Mouse (Mus musculus) layer of hippocampus, postnatal 10 days (tissue): ENCODE results near the gene Gm14124. TPM values are rescaled to one million over a fixed set of nuclear protein-coding genes. Genes with fewer than 3 reads are reported as not detected.
"Not testable (repeated sequence)": the region's sequence is repeated elsewhere in the genome, so short reads cannot be mapped to it uniquely, and the experiment has no call there.

Source experiments
- DNase-seq, 2 experiments: peaks; one replicate each; pipeline ENCODE4 v3.0.0; 2021; ENCODE audit warnings: low spot score in 2 of 2
- long read RNA-seq: library from polyadenylated mRNA; stranded (forward); transcript quantifications from one replicate; pipeline ENCODE4 v2.0.0, GENCODE M21; 2023
- total RNA-seq, 2 experiments: library from RNA; stranded (reverse); gene quantifications; 2 replicates each; pipeline ENCODE4 v1.2.3; 2021

Gene Gm14124
- total RNA-seq: under 1 TPM; 0.16 to 0.29 TPM
- long read RNA-seq: 0 reads

DNA sequence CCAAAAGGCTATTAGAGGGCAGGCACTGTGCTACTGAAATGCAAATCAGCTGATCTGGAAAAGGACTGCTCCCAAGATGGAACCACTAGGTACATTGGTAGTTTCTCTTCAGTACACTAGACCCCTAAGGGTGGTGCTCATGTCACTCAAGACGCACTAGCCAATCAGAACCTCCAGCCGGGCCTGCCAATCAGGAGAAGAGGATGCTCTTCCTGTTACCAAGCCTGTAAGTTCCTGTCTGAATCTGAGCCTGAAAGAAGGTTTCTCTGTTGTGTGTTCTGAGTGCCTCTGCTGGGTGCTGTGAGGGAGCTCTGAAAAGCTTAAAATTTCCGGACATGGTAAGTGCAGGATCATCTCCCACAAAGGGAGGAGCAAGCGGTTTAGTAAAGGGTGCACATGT, at the start of gene Gm14124:
Gm14124 (plus strand) TSS at position 227 of the 400 bp plus-strand sequence.
- not testable (repeated sequence) for DNase-seq

DNA sequence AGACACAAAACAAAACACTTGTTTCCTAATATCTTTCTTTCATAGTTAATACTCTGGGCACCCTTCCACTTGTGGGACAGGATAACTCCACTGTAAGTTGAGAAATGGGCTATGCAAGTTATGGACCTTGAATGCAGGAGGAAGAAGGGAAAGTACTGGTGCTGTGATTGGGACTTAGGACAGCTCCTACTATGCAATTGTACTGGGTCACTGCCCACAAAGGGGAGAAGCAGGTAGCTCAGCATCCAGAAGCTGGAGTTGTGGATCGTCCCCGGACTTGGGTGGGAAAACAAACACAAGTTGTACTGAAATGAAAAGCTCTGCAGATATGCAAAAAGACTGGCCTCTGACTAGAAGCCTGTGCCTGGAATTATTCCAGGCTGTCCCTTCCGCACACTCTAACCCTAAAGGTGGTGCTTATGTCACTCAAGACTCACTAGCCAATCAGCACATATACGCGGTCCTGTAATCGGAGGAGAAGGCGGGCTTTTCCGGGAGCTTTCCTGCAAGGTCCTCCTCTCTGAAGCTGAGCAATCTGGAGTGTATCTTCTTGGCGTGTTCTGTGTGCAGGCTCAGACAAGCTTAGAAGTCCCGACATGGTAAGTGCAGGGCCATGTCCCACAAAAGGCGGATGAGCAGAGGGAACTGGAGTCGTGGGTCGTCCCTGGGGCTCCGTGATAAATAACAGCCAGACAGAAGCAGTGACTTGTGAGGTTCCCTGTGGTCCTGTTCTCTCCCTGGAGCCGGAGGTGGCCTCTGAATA, 39.5 kb upstream of the Gm14124 start, which contains the start of gene Zfp937:
Zfp937 (plus strand) TSS at position 474 of the 763 bp plus-strand sequence.
- peak; percentile 58 to 75 for DNase-seq

DNA sequence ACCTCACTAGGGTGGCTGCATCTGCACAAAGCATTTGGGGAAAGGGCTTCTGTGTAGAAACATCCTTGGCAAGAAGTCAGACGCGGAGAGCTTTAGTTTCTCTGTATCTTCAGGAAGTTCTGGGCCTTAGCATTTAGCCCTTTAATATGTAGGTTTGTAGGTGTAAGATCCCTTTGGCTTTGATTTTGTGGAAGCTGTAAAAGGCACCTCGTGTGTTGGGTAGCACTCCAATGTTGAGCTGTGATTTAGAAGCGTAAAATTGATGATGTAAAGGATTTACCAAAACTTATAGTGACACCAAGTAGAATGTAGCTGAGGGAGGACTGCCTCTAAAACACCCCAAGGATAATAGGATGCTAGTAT, 39.0 kb upstream of the Gm14124 start:
- DNase-seq: not testable (repeated sequence)

DNA sequence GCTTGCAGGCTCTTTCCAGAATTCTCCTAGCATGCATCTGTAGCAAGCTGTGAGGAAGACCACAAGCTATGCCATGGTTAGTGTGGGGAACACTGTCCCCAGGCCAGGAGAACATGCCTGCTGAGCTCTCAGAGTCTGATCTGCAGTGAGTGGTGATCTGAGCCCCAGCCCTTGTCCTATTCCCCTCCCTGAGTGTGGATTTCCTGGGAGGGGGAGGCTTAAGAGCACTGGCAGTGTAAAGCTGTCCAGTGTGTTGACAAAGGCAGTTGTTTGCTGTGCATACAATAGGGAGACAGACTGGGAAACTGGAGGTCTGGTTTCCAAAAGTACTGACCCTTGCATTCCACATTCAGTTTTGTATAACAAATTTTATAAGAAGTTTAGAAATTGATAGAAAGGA, 34.1 kb upstream of the Gm14124 start:
- not testable (repeated sequence) for DNase-seq

DNA sequence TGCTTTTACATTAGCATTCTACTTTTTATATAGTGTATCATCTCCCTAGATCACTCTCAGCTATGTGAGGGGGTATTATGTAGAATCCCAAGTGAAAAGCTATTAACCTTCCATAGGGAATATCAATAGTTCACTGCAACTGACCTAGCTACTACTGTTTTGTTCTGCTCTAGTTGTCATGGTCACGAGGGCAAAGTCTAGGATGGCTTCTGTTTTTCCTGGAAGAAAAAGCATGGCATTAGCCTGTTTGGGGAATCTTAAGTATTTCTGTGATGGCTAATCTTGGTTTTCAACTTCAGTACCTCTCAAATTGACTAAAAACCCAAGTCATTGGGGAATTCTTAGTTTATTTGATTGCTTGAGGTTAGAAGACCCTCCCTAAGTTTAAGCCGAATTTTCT, 14.1 kb upstream of the Gm14124 start:
- no peak for DNase-seq

DNA sequence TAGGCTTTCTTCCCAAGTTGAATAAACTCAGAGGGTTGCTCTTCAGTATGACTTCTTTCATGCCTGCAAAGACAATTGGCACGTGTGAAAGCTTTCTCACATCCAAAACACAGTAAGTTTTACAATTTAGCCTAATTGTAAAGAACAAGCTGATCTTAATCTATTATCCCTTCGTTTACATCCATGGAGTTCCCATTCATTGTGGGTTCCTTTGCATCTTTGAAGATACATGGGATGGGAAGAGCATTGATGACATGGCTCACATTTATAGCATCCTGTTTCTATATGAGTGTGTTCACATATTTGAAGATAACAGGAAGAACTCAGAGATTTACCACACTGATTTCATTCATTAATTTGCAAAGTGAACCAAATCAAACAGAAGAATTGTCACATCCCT, 1.8 kb upstream of the Gm14124 start, which contains the start of gene Gm21994:
Gm21994 (minus strand) TSS at position 101 of the 400 bp plus-strand sequence.
- DNase-seq: not testable (repeated sequence)

DNA sequence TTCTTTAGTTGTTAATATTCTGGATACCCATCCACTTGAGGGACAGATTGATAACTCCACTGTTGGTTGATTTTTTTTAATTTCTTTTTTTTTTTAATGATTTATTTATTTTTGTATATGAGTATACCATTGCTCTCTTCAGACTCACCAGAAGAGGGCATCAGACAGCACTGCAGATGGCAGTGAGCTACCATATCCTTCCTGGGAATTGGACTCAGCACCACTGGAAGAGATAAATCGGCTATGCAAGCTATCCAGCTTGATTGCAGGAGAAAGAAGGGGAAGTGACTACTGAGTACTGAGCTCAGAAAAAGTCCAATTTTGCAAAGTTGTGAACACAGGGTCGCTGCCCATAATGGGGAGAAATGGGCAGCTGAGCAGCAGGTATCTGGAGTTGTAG, 456 bp upstream of the Gm14124 start:
- not testable (repeated sequence) for DNase-seq

DNA sequence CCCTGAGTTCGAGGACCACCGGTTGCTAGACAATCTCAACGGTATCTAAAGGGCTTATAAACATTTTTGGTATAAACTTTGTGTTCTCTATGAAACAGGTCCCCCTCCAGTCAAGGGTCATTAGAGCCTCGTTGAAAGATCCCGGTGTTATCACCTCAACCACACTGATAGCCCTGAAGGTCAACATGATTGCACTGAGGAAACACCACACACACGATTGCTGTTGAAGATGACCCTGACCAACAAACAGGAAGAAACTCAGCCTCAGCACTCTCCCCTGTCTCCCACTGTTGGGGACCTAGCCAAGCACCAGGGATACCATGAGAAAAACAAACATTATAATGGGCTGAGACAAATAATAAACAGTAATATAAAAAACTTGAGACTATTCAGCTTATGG, 36.4 kb downstream of the Gm14124 start:
- DNase-seq: no peak

DNA sequence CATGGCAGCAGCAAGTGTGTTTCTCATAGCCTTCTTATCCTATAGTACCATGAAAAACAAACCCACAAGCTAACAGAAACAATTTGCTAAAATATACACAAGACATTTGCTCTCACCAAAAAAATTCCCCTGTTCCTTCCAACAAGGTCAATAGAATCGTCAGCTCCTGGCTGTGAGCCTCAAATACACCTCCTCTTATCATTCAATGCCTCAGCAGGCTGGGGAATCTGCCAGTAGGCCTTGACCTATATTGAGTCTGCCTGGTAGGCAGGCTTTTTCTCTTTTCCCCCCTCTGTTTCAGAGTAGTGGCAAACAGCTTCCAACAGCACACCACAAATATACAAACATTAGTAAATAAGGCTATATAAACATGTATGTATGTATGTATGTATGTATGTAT, 41.8 kb downstream of the Gm14124 start:
- no peak for DNase-seq

DNA sequence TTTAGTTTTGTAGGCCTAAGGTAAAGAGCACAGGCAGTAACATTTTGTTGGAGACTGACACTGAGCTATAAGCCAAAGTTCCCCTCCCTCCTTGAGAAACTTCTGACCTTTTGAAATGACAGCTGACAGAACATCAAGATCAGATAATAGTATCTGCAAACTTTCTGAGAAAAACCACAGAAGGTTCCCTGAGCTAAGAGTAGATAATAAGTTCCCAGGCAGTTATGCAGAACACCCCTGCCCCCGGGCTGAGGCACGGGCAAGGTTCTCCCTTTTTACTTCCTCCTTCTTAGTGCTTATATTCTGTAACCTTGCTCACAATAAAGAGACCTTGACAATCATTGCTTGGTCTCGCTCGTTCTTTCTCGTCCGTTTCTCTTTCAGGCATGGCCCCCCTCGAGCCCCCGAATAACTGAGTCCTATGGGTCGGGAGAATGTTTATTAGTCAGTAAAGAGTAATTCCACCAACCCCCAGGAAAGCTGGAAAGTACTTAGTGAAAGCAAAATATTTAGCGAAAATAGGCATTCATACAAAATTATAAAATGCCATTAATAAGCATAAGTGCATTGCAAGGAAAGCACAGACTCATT, 50.0 kb downstream of the Gm14124 start:
- no peak for DNase-seq

DNA sequence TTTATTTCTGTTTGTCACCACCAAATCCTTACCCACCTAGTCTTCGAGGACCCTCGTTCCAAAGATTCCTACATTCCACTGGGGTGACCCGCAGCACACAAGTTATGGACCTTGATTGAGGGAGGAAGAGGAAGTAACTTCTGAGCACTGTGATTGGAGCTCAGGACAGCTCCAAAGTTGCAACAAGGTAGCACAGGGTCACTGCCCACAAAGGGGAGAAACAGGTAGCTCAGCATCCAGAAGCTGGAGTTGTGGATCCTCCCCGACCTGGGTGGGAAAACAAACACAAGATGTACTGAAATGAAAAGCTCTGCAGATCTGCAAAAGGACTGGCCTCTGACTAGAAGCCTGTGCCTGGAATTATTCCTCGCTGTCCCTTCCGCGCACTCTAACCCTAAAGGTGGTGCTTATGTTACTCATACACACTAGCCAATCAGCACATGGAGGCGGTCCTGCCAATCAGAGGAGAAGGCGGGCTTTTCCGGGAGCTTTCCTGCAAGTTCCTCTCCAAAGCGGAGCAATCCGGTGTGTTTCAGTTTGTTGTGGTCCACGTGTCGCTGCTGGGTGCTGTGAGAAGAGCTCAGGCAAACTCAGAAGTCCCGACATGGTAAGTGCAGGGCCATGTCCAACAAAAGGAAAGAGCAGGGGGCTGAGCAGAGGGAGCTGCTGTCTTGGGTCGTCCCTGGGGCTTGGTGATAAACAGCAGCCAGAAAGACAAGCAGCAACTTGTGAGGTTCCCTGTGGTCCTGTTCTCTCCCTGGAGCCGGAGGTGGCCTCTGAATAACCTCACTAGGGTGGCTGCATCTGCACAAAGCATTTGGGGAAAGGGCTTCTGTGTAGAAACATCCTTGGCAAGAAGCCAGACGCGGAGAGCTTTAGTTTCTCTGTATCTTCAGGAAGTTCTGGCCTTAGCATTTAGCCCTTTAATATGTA, 53.9 kb downstream of the Gm14124 start:
- DNase-seq: peak; percentile 84 to 89

DNA sequence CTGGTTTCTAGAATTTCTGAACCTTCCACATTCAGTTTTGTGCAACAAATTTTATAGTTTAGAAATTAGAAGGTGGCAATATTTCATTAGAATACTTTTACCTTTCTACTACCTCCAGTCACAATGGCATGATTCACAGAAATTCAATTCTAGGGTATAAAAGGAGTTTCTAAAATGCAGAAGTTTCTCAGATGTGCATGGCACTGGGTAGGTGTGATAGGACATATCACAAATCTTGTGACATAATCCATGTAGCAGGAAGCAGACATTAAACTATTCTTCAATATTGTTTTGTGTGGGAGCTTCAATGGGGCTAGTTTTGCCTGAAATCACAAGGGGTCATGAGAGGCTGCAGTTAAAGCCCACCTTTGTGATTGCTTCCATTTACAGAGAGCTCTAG, 58.8 kb downstream of the Gm14124 start:
- no peak for DNase-seq

DNA sequence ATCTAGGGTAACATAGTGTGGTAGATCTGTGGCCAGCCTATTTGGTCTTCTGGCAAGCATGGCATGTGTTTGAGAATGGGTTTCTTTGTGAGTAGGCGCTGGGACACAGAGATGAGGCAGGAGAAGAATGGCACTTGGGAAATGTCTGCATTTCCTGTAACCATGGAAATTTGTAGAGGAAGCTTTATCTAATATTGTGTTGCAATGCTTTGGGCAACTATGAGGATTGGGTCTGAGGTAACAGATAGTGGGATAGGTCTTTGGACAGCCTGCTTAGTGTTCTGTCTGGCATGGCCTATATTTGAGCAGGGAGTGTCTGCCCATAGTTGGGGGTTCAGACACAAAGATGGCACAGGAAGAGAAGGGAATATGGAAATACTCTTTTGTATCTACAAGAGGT, 61.7 kb downstream of the Gm14124 start:
- no peak for DNase-seq

Other genes starting within 250 kb of the Gm14124 start
- gene Zfp120, start 120.8 kb upstream of the Gm14124 start, total RNA-seq: 10 to 100 TPM; 10.5 TPM
- not detected for gene Gm10770, start 77.8 kb upstream of the Gm14124 start, total RNA-seq
- not detected for gene Gm14139, start 75.8 kb upstream of the Gm14124 start, total RNA-seq
- 10 to 100 TPM; 10.1 to 10.3 TPM for gene Zfp937, start 39.4 kb upstream of the Gm14124 start, total RNA-seq
- gene Gm21994, start 1.9 kb upstream of the Gm14124 start, total RNA-seq: 1 to 10 TPM; 7.6 TPM
- gene Gm10130, start 66.2 kb downstream of the Gm14124 start, total RNA-seq: 1 to 10 TPM in 1 of 2 experiments, not detected in 1; 2.5 TPM
- 10 to 100 TPM; 10.7 to 12.3 TPM for gene 3300002I08Rik, start 105.2 kb downstream of the Gm14124 start, total RNA-seq
- 1 to 10 TPM; 7.6 to 8.6 TPM for gene Zfp442, start 194.0 kb downstream of the Gm14124 start, total RNA-seq
- gene Zfp345, start 227.6 kb downstream of the Gm14124 start, total RNA-seq: under 1 TPM; 0.25 to 0.66 TPM